Mouse (Mus musculus) MEL (cell line): ENCODE data around the gene Pimreg.
A peak's percentile ranks its signal among the peaks of the same experiment; 100 is the strongest.

Experiments
- CHD2 ChIP-seq: IDR thresholded peaks from 2 replicates; pipeline ENCODE4 v1.6.1; 2011; ENCODE audit warnings: low read length, improper control_type of control experiment
- CTCF ChIP-seq, 3 experiments: IDR thresholded peaks in 2 of 3; conservative IDR thresholded peaks in 1 of 3; 2 replicates each; pipeline ENCODE4 v1.5.1; 2011 to 2012; ENCODE audit warnings: low read length in 3 of 3, low read depth in 2 of 3, mild to moderate bottlenecking in 2 of 3, improper control_type of control experiment in 1 of 3, inconsistent platforms in 1 of 3, mixed read lengths in 1 of 3, moderate library complexity in 1 of 3; ENCODE audit not compliant: control insufficient read depth in 1 of 3, insufficient read depth in 1 of 3, poor library complexity in 1 of 3, severe bottlenecking in 1 of 3
- EP300 ChIP-seq, 2 experiments: IDR thresholded peaks; 2 replicates each; pipeline ENCODE4 v1.6.1; 2011; ENCODE audit warnings: improper control_type of control experiment in 2 of 2, low read length in 2 of 2, low read depth in 1 of 2, mild to moderate bottlenecking in 1 of 2
- GABPA ChIP-seq: IDR thresholded peaks from 2 replicates; pipeline ENCODE4 v1.6.1; 2012; ENCODE audit warnings: low read depth, mild to moderate bottlenecking, inconsistent platforms, low read length, improper control_type of control experiment, moderate library complexity
- JUND ChIP-seq: IDR thresholded peaks from 2 replicates; pipeline ENCODE4 v1.6.1; 2011; ENCODE audit warnings: low read depth, mild to moderate bottlenecking, improper control_type of control experiment, low read length
- NELFE ChIP-seq: IDR thresholded peaks from 2 replicates; pipeline ENCODE4 v1.6.1; 2011; ENCODE audit warnings: low read depth, low read length, improper control_type of control experiment
- POLR2A ChIP-seq, 2 experiments: IDR thresholded peaks; 2 replicates each; pipeline ENCODE4 v1.6.1; 2011 to 2012; ENCODE audit warnings: low read length in 2 of 2, mild to moderate bottlenecking in 2 of 2, control low read depth in 1 of 2, improper control_type of control experiment in 1 of 2, low read depth in 1 of 2, moderate library complexity in 1 of 2; ENCODE audit not compliant: control insufficient read depth in 1 of 2, insufficient read depth in 1 of 2, poor library complexity in 1 of 2

DNA sequence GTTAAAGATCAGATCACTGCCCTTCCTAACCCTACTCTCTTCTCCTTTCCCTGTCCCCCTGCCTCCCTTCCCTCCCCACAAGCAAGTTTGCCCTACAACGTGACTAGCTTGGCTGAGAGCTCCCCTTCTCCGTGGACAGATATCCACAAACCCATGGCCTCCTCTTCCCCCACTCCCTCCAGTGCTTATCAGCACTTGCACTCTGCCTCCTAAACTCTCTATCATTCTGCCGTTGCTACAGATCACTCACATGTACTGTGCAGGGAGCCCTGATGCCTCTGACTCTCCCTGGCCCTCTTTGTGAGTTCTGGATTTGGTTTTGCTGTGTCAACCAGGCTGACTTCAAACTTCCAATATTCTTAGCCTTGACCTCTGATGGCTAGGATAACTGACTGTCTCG is 20.8 kb upstream of the Pimreg start:
- TF ChIP-seq CTCF (IDR thresholded peaks at IDR 0.05 in 2 of 3, conservative IDR thresholded peaks at IDR 0.05 in 1 of 3; ENCODE audit: control insufficient read depth in 1 of 3, insufficient read depth in 1 of 3, low read depth in 2 of 3, low read length in 3 of 3, poor library complexity in 1 of 3, severe bottlenecking in 1 of 3) (no peak), POLR2A (IDR thresholded peaks at IDR 0.05; ENCODE audit: control insufficient read depth in 1 of 2, insufficient read depth in 1 of 2, low read depth in 1 of 2, low read length in 2 of 2, poor library complexity in 1 of 2) (no peak), EP300 (IDR thresholded peaks at IDR 0.05; ENCODE audit: low read depth in 1 of 2, low read length in 2 of 2) (peak; percentile 45 to 74), JUND (no peak), NELFE (no peak), CHD2 (no peak), GABPA (no peak)
